Comparison of ENCODE assay signal across 8 mouse cellular contexts in the genomic region with DNA sequence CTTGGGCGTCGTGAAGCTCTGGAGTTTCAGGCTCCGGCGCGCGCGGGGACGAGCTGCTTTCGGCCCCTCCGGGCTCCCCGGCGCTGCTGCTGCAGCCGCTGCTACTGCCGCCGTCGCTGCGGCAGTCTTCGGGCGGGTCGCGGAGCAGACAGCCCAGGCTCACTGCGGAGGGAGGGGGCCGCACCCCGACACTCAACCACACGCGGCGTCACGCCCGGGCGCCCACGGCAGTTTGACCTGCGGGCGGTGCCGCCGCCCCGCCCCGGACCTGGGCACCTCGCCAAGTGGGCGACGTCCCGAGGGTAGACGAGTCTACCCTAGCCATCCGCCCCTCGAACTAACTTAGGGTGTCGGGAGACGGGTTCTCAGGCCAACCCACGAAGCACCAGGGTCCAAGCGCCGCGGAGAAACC. TPM values are rescaled to one million over a fixed set of nuclear protein-coding genes. Genes with fewer than 3 reads are reported as not detected.
A peak's percentile ranks its signal among the peaks of the same experiment; 100 is the strongest.
DNase-seq lines count a peak whose midpoint lies in the region; ATAC-seq and TF ChIP-seq lines count a peak whose summit lies in the region.

No protein-coding gene starts in this region.

- no peak for TF ChIP-seq CTCF in bone marrow, adult 2 months (IDR thresholded peaks at IDR 0.05; ENCODE audit: control insufficient read depth, insufficient read depth, low read length)
- no peak for TF ChIP-seq CTCF in kidney, adult 2 months (conservative IDR thresholded peaks at IDR 0.05; ENCODE audit: insufficient read depth, insufficient read length, low read depth, low read length)
- no peak for TF ChIP-seq CTCF in lung, embryonic 14.5 days (IDR thresholded peaks at IDR 0.05; ENCODE audit: low read depth)
- no peak for TF ChIP-seq CTCF in olfactory bulb, adult 2 months (IDR thresholded peaks at IDR 0.05; ENCODE audit: insufficient read depth, low read depth, low read length)

- WGBS in heart, embryonic 13.5 days, result 1% methylated on average over 49 of the region's 50 CpGs
- WGBS in bone marrow, adult 2 months, result under 1% methylated on average over 50 of the region's 50 CpGs
- under 1% methylated on average over 47 of the region's 50 CpGs for WGBS in forebrain, embryonic 15.5 days
- under 1% methylated on average over 50 of the region's 50 CpGs for WGBS in kidney, adult 2 months
- under 1% methylated on average over 50 of the region's 50 CpGs for WGBS in lung, embryonic 14.5 days
- under 1% methylated on average over 50 of the region's 50 CpGs for WGBS in olfactory bulb, adult 2 months

- ATAC-seq in heart, embryonic 13.5 days (ENCODE audit: extremely low read depth, insufficient number of reproducible peaks, low FRiP score, low TSS enrichment), result no peak; the same call in 1 of the 2 replicates
- ATAC-seq in forebrain, embryonic 15.5 days (replicated peaks), result peak; percentile 48
- peak; percentile 53; the same call in 1 of the 2 replicates for ATAC-seq in lung, embryonic 14.5 days (ENCODE audit: insufficient read depth)

- H3K4me3 ChIP-seq in heart, embryonic 13.5 days, result peak overlapping the region; percentile 64
- H3K4me3 ChIP-seq in bone marrow, adult 2 months (replicated peaks; ENCODE audit: control insufficient read depth, low read depth, low read length), result no peak overlapping the region
- peak overlapping the region; percentile 46 for H3K4me3 ChIP-seq in forebrain, embryonic 15.5 days
- peak overlapping the region; percentile 65 for H3K4me3 ChIP-seq in kidney, adult 2 months (ENCODE audit: insufficient read depth, low read depth, low read length)
- H3K4me3 ChIP-seq in lung, embryonic 14.5 days (ENCODE audit: low read depth, low read length), result peak overlapping the region; percentile 53
- peak overlapping the region; percentile 37 for H3K4me3 ChIP-seq in olfactory bulb, adult 2 months (ENCODE audit: insufficient read depth, low read depth, low read length)

- H3K27me3 ChIP-seq in heart, embryonic 13.5 days (replicated peaks), result peaks cover 99% of the 10 kb centered on the region
- peaks cover 69% of the 10 kb centered on the region for H3K27me3 ChIP-seq in forebrain, embryonic 15.5 days
- peaks cover 4% of the 10 kb centered on the region; the same call in 1 of the 2 replicates for H3K27me3 ChIP-seq in kidney, adult 2 months (replicated peaks; ENCODE audit: control insufficient read depth, insufficient read depth, low read length)
- H3K27me3 ChIP-seq in lung, embryonic 14.5 days (ENCODE audit: insufficient read depth, low read length), result peaks cover 62% of the 10 kb centered on the region

- no peak for TF ChIP-seq POLR2A in bone marrow, adult 2 months (IDR thresholded peaks at IDR 0.05; ENCODE audit: borderline replicate concordance, control insufficient read depth, low read depth, low read length)
- no peak for TF ChIP-seq POLR2A in kidney, adult 2 months (IDR thresholded peaks at IDR 0.05; ENCODE audit: low read depth, low read length)
- TF ChIP-seq POLR2A in olfactory bulb, adult 2 months (IDR thresholded peaks at IDR 0.05; ENCODE audit: insufficient read depth, low read depth, low read length), result no peak

- peak overlapping the region; percentile 76 for H3K9ac ChIP-seq in heart, embryonic 13.5 days
- H3K9ac ChIP-seq in forebrain, embryonic 15.5 days (replicated peaks), result peak overlapping the region; percentile 37
- H3K9ac ChIP-seq in lung, embryonic 14.5 days, result peak overlapping the region; percentile 49

- no peak for DNase-seq in heart, adult 18-20 months
- DNase-seq in kidney, adult 2 months, result peak; percentile 65
- DNase-seq in lung, embryonic 14.5 days, result peak; percentile 40
- no peak for DNase-seq in ovary, postnatal 10 days (ENCODE audit: low spot score)

- H3K9me3 ChIP-seq in heart, embryonic 13.5 days, result no peaks in the 10 kb centered on the region
- H3K9me3 ChIP-seq in forebrain, embryonic 15.5 days, result no peaks in the 10 kb centered on the region
- no peaks in the 10 kb centered on the region for H3K9me3 ChIP-seq in lung, embryonic 14.5 days (ENCODE audit: low read depth, low read length)

- no peak overlapping the region for H3K27ac ChIP-seq in heart, embryonic 13.5 days (replicated peaks)
- peak overlapping the region; percentile 31; the same call in 1 of the 2 replicates for H3K27ac ChIP-seq in bone marrow, adult 2 months (ENCODE audit: control insufficient read depth, insufficient read depth, low read depth, low read length, poor library complexity)
- no peak overlapping the region for H3K27ac ChIP-seq in forebrain, embryonic 15.5 days (replicated peaks)
- H3K27ac ChIP-seq in kidney, adult 2 months (ENCODE audit: insufficient read depth, low read depth, low read length), result peak overlapping the region; percentile 3
- no peak overlapping the region for H3K27ac ChIP-seq in lung, embryonic 14.5 days (ENCODE audit: low read depth)
- no peak overlapping the region for H3K27ac ChIP-seq in olfactory bulb, adult 2 months (ENCODE audit: insufficient read depth, low read depth, low read length)

- H3K36me3 ChIP-seq in heart, embryonic 13.5 days, result no peaks in the 10 kb centered on the region
- H3K36me3 ChIP-seq in forebrain, embryonic 15.5 days, result no peaks in the 10 kb centered on the region
- no peaks in the 10 kb centered on the region for H3K36me3 ChIP-seq in kidney, adult 2 months (ENCODE audit: control insufficient read depth, insufficient read depth, low read length)
- no peaks in the 10 kb centered on the region for H3K36me3 ChIP-seq in lung, embryonic 14.5 days (ENCODE audit: insufficient read depth)

- peaks cover 41% of the 10 kb centered on the region for H3K4me1 ChIP-seq in heart, embryonic 13.5 days
- H3K4me1 ChIP-seq in bone marrow, adult 2 months (ENCODE audit: control insufficient read depth, insufficient read depth, low read length), result no peaks in the 10 kb centered on the region
- peaks cover 32% of the 10 kb centered on the region for H3K4me1 ChIP-seq in forebrain, embryonic 15.5 days
- no peaks in the 10 kb centered on the region; the same call in 1 of the 2 replicates for H3K4me1 ChIP-seq in kidney, adult 2 months (ENCODE audit: control insufficient read depth, insufficient read depth, low read length)
- no peaks in the 10 kb centered on the region for H3K4me1 ChIP-seq in lung, embryonic 14.5 days (ENCODE audit: insufficient read depth)
- H3K4me1 ChIP-seq in olfactory bulb, adult 2 months (ENCODE audit: control insufficient read depth, insufficient read depth, low read length), result peaks cover 28% of the 10 kb centered on the region

- peak overlapping the region; percentile 92 for H3K4me2 ChIP-seq in heart, embryonic 13.5 days
- H3K4me2 ChIP-seq in forebrain, embryonic 15.5 days (replicated peaks), result peak overlapping the region; percentile 87
- H3K4me2 ChIP-seq in lung, embryonic 14.5 days, result peak overlapping the region; percentile 95

RNA-seq across cellular contexts. Expression of gene Ovol2, which starts 1.0 kb away (rescaled TPM):
- 0.13 and 0.24 TPM in 2 replicates for polyA plus RNA-seq in heart, embryonic 13.5 days (2015; fragmentation: Nextera tagmentation; extraction: Ambion mirVana)
- not detected for total RNA-seq in heart, adult 18-20 months (2021)
- 0.97 TPM in 1 of 2 replicates, not detected in the other for polyA plus RNA-seq in bone marrow, adult 2 months (2011; ENCODE audit: insufficient read depth, insufficient read length, low replicate concordance, missing spikeins)
- polyA plus RNA-seq in forebrain, embryonic 15.5 days (2015; fragmentation: Nextera tagmentation; extraction: Ambion mirVana), result not detected in 2 replicates
- polyA plus RNA-seq in kidney, adult 2 months (2012; rRNA removed), result 2.1 and 3.0 TPM in 2 replicates
- 3.1 and 3.4 TPM in 2 replicates for polyA plus RNA-seq in lung, embryonic 14.5 days (2014; fragmentation: Nextera tagmentation; extraction: Ambion mirVana)
- polyA plus RNA-seq in olfactory bulb, adult 2 months (2012; ENCODE audit: insufficient read depth, insufficient read length, low replicate concordance, missing spikeins), result not detected in 2 replicates

RNA-seq across cellular contexts. Expression of gene Kat14, which starts 37.8 kb away (rescaled TPM):
- polyA plus RNA-seq in heart, embryonic 13.5 days (2015; fragmentation: Nextera tagmentation; extraction: Ambion mirVana), result 24.7 and 27.9 TPM in 2 replicates
- 10 to 100 TPM; 27.4 to 27.5 TPM for total RNA-seq in heart, adult 18-20 months (2021)
- 17.5 and 20.0 TPM in 2 replicates for polyA plus RNA-seq in bone marrow, adult 2 months (2011; ENCODE audit: insufficient read depth, insufficient read length, low replicate concordance, missing spikeins)
- 28.3 and 28.6 TPM in 2 replicates for polyA plus RNA-seq in forebrain, embryonic 15.5 days (2015; fragmentation: Nextera tagmentation; extraction: Ambion mirVana)
- 43.0 and 44.8 TPM in 2 replicates for polyA plus RNA-seq in kidney, adult 2 months (2012; rRNA removed)
- polyA plus RNA-seq in lung, embryonic 14.5 days (2014; fragmentation: Nextera tagmentation; extraction: Ambion mirVana), result 40.1 and 43.7 TPM in 2 replicates
- polyA plus RNA-seq in olfactory bulb, adult 2 months (2012; ENCODE audit: insufficient read depth, insufficient read length, low replicate concordance, missing spikeins), result not detected in 2 replicates

RNA-seq across cellular contexts. Expression of gene Pet117, which starts 37.8 kb away (rescaled TPM):
- 0.90 and 1.3 TPM in 2 replicates for polyA plus RNA-seq in heart, embryonic 13.5 days (2015; fragmentation: Nextera tagmentation; extraction: Ambion mirVana)
- 10 to 100 TPM in 1 of 2 experiments, 1 to 10 TPM in 1; 8.8 to 10.7 TPM for total RNA-seq in heart, adult 18-20 months (2021)
- 1.7 TPM in 1 of 2 replicates, not detected in the other for polyA plus RNA-seq in bone marrow, adult 2 months (2011; ENCODE audit: insufficient read depth, insufficient read length, low replicate concordance, missing spikeins)
- polyA plus RNA-seq in forebrain, embryonic 15.5 days (2015; fragmentation: Nextera tagmentation; extraction: Ambion mirVana), result 1.6 TPM in 1 of 2 replicates, not detected in the other
- polyA plus RNA-seq in kidney, adult 2 months (2012; rRNA removed), result not detected in 2 replicates
- polyA plus RNA-seq in lung, embryonic 14.5 days (2014; fragmentation: Nextera tagmentation; extraction: Ambion mirVana), result 0.80 and 1.4 TPM in 2 replicates
- not detected in 2 replicates for polyA plus RNA-seq in olfactory bulb, adult 2 months (2012; ENCODE audit: insufficient read depth, insufficient read length, low replicate concordance, missing spikeins)

Comparison
In these comparisons a context has a peak if more than half of its experiments do, and no peak if none do; other contexts are left out.
1. H3K27ac ChIP-seq: peak in bone marrow, adult 2 months (single experiment) and kidney, adult 2 months (single experiment); none in heart, embryonic 13.5 days (single experiment), forebrain, embryonic 15.5 days (single experiment), lung, embryonic 14.5 days (single experiment) and olfactory bulb, adult 2 months (single experiment).
2. DNase-seq: peak in kidney, adult 2 months (single experiment) and lung, embryonic 14.5 days (single experiment); none in heart, adult 18-20 months (0 of 2) and ovary, postnatal 10 days (single experiment).
3. RNA of gene Kat14, which starts 37.8 kb away (polyA plus RNA-seq): 43.0 to 44.8 TPM in kidney, adult 2 months, 40.1 to 43.7 TPM in lung, embryonic 14.5 days, 28.3 to 28.6 TPM in forebrain, embryonic 15.5 days, 24.7 to 27.9 TPM in heart, embryonic 13.5 days and 17.5 to 20.0 TPM in bone marrow, adult 2 months; not detected in olfactory bulb, adult 2 months; every median in the first group is over 10 times any median in the second.
4. Peak in every context shown above with its lines, with median percentiles within 50 percentile points of each other: H3K4me2 ChIP-seq and H3K9ac ChIP-seq.